Mouse (Mus musculus): ENCODE measurements at regions not wholly inside any gene's neighbourhood (a gene's known extent, or its start where the extent isn't known, plus 50 kb on each side); places are given as distances from the start of the nearest gene placed in this dataset.

DNA sequence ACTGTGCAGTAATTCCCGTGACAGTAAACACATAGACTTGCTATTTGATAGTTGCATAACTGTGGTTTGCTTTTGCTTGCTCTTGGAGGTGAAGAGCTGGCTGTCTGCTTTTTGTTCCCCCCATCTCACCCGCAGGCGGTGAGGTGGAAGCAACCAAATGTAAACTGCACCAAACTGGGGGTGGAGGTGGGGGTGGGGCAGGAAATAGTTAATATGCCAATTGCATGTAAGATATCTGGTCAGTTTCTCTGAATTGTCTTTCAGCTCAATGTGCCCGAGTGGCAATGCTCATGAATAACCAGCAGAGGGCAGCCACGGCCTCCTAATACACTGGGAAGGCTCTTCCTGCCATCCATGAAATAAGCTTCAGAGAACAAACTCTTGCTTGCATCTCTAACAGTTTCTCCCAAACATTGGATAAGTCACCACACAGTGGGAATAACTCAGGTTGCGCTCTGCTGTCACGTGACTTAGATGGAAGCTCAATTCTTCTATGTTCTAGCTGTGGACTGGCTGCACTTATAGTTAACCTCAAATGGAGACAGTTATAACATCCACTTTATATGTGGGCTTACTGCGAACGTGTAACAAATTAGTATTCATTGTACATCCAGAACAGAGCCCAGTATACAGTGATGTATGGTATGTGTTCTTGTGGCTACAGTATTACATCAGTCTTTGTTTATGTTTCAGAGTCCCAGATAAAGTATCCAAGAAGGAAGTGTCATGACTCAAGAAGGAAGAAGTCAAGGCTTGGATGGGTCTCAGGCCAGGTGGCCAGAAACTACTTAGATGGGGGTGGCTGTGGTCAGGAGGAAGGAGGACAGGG lies 62.0 kb upstream of the Egflam start:
- peak; percentile 22 to 85 for DNase-seq (ENCODE audit: extremely low spot score in 1 of 2, low spot score in 1 of 2)

DNA sequence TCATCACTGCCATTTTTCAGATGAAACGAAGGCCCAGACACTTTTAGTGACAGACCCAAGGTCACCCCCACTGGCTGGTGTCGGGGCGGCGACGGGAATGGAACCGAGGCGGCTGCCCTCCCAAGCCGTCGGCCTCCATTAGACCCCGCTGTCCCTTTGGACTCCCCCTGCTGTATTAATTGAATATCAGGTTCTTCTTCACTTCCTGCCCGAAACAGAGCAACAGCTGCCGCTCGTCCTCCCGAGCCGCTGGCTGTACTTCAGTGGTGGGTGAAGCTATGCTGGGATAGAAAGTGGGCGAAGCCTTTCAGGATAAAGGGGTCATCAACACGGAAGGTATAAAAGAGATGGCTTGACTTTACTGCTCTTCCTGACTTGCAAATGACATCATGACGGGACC lies 64.4 kb upstream of the Egflam start:
- DNase-seq (ENCODE audit: extremely low spot score in 1 of 2, low spot score in 1 of 2) = no peak

DNA sequence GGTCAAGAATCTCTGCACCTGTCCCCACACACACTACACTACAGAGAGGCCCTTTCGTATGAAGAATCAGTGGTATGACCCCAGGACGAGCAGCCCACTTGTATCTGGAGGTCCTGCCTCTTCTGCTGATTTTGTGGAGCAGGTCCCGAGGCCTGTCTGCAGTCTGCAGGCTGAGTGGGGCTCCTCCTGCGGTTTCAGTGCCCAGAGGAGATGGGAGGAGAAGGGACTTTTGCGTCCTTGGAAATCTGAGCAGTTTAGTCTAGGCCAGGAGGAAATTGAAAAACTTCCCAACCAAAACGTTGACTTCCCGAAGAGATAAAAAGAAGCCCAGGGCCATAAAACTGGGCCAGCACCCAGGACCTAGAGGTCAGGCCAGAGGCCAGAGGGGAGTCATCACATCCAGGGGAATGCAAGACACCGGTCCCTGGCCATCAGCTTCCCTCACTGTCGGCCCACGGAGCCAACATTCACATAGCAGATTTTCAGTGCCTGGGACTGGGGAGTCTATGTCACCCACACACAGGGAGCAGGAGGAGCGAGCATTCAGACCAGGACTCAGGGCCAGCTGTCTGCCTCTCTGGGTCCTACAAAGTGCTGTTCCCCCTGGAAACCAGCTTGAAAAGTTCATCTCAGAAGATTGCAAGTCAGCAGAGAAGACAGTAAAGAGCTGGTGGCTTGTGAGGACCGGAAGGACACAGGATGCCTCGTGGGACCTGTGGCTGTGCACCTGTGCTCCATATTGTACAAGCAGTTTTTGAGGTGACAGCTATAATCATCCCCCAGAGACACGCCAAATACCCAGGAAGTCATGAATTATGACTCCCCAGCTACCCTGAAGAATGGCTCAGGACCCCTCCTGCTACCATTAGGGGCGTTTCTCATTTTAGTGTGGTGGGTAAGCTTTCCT lies 65.5 kb upstream of the Egflam start:
- no peak for DNase-seq (ENCODE audit: extremely low spot score in 1 of 2, low spot score in 1 of 2)

DNA sequence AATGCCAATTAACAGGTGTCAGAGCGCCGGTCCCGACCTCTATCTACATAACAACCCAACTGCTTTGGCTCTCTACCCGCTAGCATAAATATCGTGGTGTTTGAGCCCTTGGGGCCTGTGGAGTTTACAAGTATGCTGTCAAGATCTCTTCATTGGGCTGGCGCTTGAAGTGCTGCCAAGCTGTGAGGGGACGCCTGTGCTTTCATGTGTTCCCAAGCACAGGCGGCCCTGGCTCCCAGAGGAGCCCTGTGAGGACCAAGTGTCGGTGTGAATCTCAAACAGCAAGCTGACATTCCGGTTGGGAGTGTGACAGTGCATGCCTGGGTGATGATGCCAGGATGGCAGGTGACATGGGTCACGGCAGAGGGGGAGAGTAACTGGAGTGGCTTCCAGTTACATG lies 82.0 kb upstream of the Egflam start:
- DNase-seq (ENCODE audit: extremely low spot score in 1 of 2, low spot score in 1 of 2) = no peak

DNA sequence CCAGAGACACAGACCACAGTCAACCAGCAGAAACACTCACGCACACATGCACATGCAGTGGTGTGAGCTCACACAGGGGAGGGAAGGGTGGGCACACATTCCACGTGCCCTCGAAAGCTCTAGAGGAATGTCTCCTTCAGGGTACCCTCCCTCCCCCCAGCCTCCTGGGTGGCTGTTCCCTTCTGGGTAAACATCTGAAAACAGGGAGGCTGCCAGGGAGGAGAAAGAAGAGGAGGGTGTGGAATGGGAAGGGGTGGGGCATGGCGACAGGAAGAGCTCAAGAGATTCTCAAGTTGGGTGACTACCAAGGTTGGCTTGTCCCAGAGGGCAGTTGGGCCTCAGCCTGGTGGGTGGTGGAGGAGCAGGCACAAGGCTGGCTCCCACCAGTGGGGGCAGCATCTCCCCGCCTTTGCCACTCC lies 82.6 kb upstream of the Egflam start:
- DNase-seq (ENCODE audit: extremely low spot score in 1 of 2, low spot score in 1 of 2) = no peak

DNA sequence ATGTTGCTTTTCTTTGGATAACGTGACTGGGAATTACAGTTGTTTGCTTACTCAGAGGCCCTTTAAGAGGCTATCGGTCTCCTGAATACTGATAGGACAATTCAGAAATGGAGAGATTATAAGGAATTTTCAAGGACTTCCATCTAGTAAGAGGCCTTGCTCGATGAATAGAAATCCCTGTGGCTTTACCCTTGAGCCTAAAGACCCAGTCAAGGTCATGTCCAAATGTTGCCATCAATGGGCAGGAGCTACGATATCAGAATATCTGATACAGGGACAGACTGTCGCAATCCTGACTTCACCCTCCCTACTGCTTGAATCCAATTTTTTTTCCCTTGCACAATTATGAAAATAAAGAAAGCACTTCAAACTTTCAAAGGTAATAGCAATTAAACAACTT lies 85.5 kb upstream of the Egflam start:
- DNase-seq (ENCODE audit: extremely low spot score in 1 of 2, low spot score in 1 of 2) = no peak

DNA sequence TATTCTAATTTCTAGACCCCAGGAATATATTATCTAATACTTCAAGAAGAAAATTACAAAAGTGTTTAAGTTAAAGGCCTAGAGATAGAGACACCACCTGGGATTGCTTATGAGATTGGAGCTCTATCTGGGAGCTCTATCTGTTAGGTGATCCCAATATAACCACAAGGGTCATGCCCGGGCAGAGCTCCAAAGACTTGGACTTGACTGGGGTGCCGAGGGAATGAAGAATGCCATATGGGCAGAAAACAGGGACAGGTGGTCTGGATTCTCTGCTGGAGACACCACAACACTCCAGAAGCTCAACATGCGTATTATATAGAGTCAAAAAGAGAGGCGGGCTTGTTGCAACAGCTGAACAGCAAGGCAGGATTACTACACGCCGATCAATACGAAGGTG lies 92.9 kb upstream of the Egflam start:
- no peak for DNase-seq (ENCODE audit: extremely low spot score in 1 of 2, low spot score in 1 of 2)

DNA sequence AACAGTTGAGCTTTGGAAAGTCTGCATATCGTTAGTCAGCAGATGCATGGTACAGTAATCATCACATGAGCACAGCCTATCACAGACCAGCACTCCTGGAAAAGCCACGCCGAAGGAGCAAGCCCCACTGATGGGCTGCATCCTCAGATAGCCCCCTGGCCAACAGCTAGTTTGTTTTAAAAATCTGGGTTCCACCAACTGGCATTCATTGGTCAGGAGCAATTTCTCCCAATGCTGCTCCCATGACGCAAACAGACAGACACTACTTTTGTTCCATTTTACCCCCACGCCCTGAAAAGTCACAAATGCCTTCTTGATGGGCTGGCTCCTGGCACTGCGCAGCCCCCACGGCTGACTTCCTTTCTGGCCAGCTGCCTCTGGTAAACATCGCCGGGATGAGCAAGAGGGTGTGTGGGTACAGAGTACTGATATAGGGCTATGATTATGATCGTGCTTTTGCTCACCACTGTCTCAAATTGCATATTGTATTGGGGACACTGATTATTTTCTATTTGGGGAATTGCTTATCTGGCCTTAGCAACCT lies 95.0 kb upstream of the Egflam start:
- DNase-seq (ENCODE audit: extremely low spot score in 1 of 2, low spot score in 1 of 2) = no peak

DNA sequence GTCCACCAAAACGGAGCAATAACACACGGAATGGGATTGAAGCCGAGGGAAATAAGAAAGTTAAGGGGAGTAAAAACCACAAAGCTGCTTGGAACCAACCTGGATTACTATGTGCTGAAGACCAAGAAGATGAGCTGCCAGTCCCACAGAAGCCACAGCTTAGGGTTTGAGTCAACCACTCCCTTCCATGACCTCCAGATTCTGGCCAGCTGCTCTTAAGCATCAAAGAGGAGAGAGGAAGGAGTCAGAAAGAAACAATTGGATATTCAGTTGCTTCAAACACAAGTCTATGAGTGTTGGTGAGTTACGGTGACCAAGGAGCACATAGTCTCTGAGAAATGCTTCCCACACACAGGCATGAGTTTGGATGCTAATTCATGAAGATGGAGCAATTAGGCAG lies 99.7 kb upstream of the Egflam start:
- DNase-seq (ENCODE audit: extremely low spot score in 1 of 2, low spot score in 1 of 2) = no peak

DNA sequence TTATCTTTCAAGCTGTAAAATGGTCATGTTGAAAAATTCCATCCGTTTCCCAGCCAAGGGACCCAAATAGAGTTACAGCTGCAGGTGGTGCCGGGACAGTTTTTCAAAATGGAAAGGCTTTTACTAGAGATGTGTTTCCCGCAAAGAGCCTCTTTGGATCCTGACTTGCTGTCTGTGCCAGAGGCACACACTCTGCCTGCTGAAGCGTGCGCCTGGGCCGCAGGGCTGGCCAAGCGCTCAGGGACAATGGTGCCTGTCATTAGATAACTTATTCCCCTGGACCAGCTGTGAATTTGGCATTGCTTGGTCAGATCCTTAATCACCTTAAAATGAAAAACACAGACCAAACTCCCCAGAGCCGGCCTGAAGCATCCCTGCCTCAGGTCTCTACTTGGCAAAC lies 110.3 kb upstream of the Egflam start:
- no peak for DNase-seq (ENCODE audit: extremely low spot score in 1 of 2, low spot score in 1 of 2)

DNA sequence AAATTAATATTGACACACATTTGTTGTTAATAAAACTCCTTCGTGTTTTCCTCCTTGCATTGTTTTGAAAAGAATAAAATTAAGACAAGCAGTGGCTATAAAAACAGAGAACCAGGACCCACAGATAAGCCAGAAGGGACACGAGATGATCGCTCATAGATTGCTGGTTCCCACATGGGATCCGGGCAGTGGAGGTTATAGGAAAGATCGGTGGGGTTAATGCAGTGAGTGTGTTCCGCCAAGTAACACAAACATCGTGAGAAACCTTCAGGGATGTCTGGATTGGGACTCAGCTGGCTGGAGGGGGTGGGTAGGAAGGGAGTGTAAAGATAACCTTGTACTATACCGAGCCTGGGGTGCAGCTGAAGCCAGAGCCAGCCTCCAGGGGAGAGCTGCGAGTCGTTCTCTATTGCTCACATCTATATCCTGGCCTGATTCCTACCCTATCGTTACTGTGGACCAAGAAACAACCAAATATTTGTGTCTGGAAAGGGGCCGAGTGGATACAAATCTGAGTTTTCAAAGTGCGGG lies 116.6 kb upstream of the Egflam start:
- DNase-seq (ENCODE audit: extremely low spot score in 1 of 2, low spot score in 1 of 2) = no peak

DNA sequence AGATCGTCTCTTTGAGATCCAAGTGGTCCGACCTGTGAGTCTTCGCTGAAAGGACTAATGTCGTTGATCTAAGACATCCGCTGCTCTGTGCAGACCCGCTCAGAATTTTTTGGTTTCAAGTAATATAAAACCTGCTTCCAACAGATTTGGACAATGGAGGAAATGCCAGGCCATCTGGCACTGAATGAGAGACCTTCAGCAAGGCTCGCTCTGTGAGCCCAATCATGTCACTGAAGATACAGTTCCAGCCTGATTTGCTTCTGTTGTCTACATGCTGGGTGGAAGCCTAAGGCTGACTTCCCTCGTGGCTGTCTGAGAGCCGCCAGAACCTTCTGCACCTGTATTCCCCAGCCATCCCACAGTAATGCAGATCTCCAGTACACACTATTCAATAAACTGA lies 123.4 kb upstream of the Egflam start:
- DNase-seq (ENCODE audit: extremely low spot score in 1 of 2, low spot score in 1 of 2) = no peak

DNA sequence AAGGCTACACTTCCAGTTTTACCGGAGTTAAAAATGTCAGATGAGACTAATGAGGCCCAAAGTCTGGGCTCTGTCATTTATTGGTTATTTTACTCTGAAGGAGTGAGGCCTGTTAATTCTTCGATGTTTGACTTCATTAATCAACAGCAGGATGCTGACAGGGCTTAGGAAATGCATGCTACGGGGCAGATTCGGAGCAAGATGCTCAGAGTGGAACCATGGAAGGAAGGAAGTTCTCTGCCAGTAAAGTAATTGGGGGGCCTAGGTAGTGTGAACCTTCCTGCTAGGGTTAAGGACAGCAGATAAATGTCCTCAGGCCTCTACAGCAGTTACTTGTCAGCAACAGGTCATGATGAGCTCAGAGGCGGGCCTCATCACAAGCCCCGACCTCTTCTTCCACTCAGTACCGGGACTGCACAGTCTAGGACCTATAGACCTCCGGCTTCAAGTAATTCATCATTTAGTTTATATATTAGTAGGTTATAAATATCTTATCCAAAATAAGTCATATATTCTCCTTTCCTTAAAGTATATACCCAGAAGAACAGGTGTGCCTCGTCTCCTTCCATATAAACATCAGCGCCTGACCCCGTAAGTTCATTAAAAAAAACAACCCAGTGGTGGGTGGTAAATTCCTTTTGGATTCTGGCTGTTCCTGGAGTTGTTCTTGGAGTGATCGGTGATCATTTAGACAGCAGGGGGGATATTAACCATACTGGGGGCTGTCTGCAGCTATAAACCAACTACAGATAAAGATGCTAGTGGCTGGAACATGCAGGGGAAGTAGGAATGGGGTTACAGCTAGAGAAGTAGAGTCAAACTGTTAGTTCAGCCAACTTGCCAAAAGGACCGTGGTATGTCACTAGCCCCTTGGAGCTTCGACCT lies 124.9 kb upstream of the Egflam start:
- DNase-seq (ENCODE audit: extremely low spot score in 1 of 2, low spot score in 1 of 2) = no peak

DNA sequence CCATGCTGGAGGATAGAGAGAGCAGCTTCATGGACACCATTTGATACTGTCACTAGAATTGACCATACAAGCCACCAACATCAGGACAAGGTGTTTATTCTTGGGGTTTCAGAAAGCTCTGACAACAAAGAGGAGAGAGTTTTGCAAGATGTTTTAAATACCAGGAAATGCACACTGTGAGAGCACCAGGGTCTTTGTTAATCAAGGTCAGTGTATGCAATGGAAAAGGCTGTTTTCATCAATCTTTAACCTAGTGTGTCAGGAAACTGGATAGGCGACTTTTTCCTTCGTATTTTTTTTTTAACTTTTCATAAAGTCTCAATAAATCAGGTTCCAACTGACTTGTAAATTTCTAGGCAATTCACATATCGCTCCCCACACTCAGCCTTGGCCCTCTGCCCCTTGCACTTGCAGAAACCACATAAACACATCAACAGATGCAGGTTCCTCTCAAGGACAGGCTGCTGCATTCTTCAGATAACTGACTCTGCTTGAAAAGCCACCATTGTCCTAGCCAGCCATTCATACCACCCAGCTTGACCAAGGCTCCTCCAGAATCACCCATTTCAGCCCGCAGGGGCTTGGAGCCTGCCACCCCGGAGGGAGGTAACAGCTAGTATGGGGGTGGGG lies 132.9 kb upstream of the Egflam start:
- no peak for DNase-seq (ENCODE audit: extremely low spot score in 1 of 2, low spot score in 1 of 2)

DNA sequence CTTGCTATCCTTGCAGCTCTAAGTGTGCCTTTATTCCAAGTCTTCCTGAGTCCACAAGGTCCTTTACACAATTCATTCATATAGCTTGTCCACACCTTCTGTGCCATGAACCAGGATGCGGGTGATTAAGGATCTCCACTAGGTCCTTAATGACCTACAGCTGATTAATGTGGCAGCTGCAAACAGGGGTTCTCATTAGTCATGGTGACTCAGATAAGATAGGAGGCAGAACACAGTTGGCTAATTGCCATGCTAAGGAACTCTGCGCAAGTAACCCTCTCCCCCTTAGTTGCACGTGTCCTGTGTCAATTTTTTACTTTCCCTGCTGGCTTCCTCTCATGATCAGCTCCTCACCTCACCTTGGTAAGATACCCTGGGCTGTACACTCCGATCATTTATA lies 139.7 kb upstream of the Egflam start:
- no peak for DNase-seq (ENCODE audit: extremely low spot score in 1 of 2, low spot score in 1 of 2)

DNA sequence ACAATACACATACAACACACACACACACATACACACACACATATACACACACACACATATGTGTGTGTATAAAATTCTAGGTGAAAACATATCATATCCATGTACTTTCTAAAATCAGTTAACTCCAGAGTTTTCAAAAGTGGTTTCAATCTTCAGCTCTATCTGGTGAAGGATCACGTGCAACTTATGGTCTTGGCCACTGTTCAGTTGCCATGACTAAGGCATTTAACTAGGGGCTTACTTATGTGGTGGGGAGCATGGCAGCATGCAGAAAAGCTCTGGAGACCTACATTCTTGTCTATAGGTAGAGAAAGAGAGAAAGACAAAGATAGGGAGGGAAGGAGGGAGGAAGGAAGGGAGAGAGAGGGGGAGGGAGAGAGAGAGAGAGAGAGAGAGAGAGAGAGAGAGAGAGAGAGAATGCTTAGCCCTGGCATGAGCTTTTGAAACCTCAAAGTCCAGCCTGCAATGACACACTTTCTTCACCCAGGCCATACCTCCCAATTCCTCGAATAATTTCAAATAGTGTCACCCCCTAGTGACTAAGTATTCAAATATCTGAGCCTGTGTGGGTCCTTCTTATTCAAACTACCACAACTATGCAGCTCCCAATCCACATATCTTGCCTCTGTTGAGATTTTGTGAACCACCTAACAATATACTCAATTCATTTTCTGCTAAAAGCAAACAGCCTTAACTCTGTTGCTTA lies 155.1 kb upstream of the Egflam start:
- DNase-seq (ENCODE audit: extremely low spot score in 1 of 2, low spot score in 1 of 2) = no peak

DNA sequence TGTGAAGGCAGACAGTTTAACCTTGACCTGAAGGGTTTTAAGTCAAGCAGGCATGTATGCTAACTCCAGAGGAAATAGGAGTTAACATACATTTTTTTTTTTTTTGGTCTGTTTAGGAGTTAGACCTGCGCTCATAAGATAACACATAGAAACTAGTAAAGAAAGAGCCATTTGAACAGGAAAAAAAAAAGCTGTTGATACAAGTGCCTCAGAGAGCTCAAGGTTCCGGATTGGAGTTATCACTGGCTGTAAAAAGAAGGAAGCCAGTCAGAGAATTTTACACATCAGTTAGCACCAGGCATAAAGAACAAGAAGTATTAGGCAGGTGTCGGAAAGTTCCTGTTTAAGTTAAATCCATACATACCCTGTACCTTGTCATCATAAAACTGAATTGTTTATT lies 156.2 kb upstream of the Egflam start:
- no peak for DNase-seq (ENCODE audit: extremely low spot score in 1 of 2, low spot score in 1 of 2)

DNA sequence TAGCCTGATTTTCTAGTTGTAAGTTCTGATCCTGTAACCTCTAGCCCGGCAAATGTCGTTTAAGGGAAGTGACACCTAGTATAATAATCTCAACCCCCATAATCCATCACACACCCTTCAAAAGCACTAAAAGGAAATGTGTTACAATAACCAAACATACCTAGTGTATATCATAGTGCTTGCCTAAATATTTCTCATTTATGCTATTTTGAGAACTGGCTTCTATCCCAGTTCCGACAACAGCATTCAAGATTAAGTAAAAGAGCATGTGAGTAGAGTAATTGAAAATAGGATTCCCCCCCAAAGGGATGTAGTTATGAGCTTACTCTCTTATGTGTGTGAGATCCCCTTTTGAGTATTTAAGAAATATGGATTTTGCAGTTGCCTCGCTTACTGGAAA lies 165.1 kb upstream of the Egflam start:
- no peak for DNase-seq (ENCODE audit: extremely low spot score in 1 of 2, low spot score in 1 of 2)

DNA sequence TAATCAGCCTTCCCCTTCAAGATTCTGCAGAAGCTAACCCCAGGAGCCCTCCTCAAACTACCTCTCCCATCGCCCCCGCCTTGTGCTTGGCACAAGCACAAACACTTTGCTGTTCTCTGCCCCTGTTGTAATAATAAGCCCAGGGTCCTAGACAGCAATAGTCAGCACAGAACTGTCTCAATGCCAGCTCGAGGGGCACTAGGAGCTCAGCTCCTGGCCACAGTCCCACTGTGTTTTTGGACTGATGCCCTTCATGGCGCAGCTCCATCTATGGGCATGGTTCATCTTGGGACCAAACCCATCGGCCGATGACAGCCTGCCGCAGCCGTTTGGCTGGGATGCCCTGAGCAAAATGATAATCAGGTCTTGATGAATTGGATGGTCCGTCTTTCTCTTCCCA lies 165.5 kb upstream of the Egflam start:
- DNase-seq (ENCODE audit: extremely low spot score in 1 of 2, low spot score in 1 of 2) = peak; percentile 6 to 33

Measured in frontal cortex, adult 2 months (tissue).